Mouse (Mus musculus): ENCODE results near the gene Gm10471.
"Not testable (repeated sequence)": the region's sequence is repeated elsewhere in the genome, so short reads cannot be mapped to it uniquely, and the experiment has no call there.

The Gm10471 gene

DNA sequence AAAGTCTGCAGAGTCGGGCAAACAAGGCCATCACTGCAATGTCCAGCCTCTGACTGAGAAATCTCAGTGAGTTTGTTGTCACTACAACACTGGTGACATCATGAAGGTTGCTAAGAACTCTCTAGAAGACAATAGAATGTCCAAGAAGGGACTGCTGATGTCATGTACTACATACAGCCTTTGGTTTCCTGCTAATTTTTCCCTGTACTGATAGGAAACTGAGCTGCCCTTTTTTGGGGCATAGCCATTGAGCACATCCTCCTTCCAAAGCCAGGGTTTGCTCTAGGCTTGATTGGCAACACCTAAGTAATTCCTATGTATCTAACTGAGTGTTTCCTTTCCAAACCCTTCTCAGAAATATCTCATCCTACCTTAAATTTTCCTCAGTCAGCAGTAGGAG lies at the start of gene Gm10471:
TSS of gene Gm10471 (minus strand) at position 101 of the 400 bp plus-strand sequence.
- DNase-seq (ENCODE audit: low read depth, low spot score) = not testable (repeated sequence)

DNA sequence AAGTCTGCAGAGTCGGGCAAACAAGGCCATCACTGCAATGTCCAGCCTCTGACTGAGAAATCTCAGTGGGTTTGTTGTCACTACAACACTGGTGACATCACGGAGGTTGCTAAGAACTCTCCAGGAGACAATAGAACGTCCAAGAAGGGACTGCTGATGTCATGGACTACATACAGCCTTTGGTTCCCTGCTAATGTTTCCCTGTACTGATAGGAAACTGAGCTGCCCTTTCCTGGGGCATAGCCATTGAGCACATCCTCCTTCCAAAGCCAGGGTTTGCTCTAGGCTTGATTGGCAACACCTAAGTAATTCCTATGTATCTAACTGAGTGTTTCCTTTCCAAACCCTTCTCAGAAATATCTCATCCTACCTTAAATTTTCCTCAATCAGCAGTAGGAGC lies 32.2 kb upstream of the Gm10471 start, which contains the start of gene Gm10220:
TSS of gene Gm10220 (minus strand) at position 101 of the 400 bp plus-strand sequence.
- not testable (repeated sequence) for DNase-seq (ENCODE audit: low read depth, low spot score)

DNA sequence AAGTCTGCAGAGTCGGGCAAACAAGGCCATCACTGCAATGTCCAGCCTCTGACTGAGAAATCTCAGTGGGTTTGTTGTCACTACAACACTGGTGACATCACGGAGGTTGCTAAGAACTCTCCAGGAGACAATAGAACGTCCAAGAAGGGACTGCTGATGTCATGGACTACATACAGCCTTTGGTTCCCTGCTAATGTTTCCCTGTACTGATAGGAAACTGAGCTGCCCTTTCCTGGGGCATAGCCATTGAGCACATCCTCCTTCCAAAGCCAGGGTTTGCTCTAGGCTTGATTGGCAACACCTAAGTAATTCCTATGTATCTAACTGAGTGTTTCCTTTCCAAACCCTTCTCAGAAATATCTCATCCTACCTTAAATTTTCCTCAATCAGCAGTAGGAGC lies 16.2 kb upstream of the Gm10471 start, which contains the start of gene 5031410I06Rik:
TSS of gene 5031410I06Rik (minus strand) at position 101 of the 400 bp plus-strand sequence.
- not testable (repeated sequence) for DNase-seq (ENCODE audit: low read depth, low spot score)

DNA sequence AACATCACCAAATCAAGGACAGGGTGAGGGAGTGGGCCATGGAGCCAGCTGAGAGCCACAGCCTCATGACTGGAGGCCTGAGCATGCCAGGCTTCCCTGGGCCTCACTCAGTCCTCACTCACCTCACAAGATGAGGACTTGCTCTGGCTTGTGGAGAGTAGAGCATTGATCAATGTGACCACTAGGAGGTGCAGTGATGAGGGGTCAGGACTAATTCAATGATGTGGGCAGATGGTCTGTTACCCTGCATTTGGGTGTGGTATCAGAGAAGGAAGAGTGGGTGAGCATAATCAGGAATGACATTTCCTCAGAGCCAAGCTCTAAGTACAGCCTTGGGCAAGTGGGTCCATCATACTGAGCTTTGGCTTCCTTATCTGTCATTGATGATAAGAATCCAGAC lies 10.1 kb downstream of the Gm10471 start:
- DNase-seq (ENCODE audit: low read depth, low spot score) = not testable (repeated sequence)

DNA sequence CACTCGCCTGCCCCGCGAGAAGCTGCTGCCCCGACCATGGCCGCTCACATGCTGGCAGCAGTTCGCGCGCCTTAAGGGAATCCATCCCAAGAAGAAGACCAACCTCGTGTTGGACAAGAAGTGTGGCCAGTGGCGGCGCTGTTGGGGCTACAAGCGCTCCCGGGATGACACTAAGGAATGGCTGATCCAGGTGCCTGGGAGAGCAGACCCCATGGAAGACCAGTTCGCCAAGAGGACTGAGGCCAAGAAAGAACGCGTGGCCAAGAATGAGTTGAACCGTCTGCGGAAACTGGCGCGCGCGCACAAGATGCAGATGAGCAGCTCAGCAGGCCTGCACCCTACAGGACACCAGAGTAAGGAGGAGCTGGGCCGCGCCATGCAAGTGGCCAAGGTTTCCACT lies 18.4 kb downstream of the Gm10471 start:
- DNase-seq (ENCODE audit: low read depth, low spot score) = peak; percentile 7

DNA sequence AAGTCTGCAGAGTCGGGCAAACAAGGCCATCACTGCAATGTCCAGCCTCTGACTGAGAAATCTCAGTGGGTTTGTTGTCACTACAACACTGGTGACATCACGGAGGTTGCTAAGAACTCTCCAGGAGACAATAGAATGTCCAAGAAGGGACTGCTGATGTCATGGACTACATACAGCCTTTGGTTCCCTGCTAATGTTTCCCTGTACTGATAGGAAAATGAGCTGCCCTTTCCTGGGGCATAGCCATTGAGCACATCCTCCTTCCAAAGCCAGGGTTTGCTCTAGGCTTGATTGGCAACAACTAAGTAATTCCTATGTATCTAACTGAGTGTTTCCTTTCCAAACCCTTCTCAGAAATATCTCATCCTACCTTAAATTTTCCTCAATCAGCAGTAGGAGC lies 30.6 kb downstream of the Gm10471 start, which contains the start of gene Gm7347:
TSS of gene Gm7347 (minus strand) at position 101 of the 400 bp plus-strand sequence.
- not testable (repeated sequence) for DNase-seq (ENCODE audit: low read depth, low spot score)

GRCm38 (mm10) chr5:26039458-26039857 lies 49.6 kb downstream of the Gm10471 start, which contains the start of gene Speer4a:
Gene Speer4a (minus strand): TSS chr5:26039558.
- not testable (repeated sequence) for DNase-seq (ENCODE audit: low read depth, low spot score)

Measured in WW6 (cell line).